Mouse (Mus musculus) lung, adult 10 weeks (tissue): Measurements from ENCODE around the gene Cadm2. TPM values are rescaled to one million over a fixed set of nuclear protein-coding genes. Genes with fewer than 3 reads are reported as not detected.

Source experiments
- polyA plus RNA-seq: library from polyadenylated mRNA; stranded (reverse); fragments of 350-450 nt; fragmentation: Illumina TruSeq; extraction: RNeasy Lipid Tissue Mini Kit (QIAGEN cat#74804); gene quantifications from one replicate; pipeline ENCODE4 v1.2.3, GENCODE M21; 2014; ENCODE audit warnings: low read depth, low replicate concordance; ENCODE audit not compliant: insufficient read depth

Gene Cadm2
- 0.43 TPM for polyA plus RNA-seq

DNA sequence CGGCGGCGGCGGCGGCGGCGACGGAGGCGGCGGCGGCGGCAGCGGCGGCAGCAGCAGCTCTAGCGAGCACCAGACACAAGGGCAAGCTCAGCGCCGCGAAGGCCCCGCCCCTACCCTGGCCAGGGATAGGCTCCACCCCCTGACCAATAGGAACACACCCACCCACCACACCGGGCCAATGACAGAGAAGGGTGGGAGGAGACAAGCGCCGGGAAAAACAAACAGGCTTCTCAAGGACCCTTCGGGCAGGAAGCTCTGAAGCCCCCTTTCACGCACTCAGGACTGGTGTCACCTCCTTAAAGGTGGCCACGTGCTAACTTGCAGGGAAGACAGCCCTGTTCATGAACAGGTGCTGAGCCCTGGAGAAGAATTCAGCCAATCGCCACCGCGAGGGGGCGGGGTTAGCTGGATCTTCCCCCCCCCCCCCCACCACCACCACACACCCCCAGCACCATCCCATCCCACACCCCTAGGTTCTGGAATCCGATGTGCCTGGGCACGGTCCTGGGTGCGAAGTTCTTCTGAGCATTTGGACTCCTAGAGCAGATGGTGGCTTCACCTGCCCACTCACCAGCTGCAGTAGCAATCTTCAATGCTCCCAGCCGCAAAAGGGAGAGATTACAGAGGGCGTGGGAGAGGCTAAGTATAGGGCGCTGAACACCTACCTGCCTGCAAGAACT lies at the start of gene Cadm2:
Gene Cadm2 (minus strand): TSS at position 83 of the 680 bp plus-strand sequence.

